Mouse (Mus musculus): ENCODE results near the gene Scin. TPM values are rescaled to one million over a fixed set of nuclear protein-coding genes. Genes with fewer than 3 reads are reported as not detected.

Scin gene
- total and polyA plus RNA-seq, 3 experiments = 0.84 to 2.1 (median 1.1) TPM

GRCm38 (mm10) chr12:40140706-40141105 lies 6.7 kb upstream of the Scin start:
- 61% methylated on average over 5 of the region's 5 CpGs for WGBS
- Histone ChIP-seq H3K36me3 (ENCODE audit: control insufficient read depth, insufficient read depth, low read length) (no peaks in the 10 kb centered on the region), H3K27me3 (ENCODE audit: control insufficient read depth, insufficient read depth, low read length) (no peaks in the 10 kb centered on the region), H3K4me3 (no peak overlapping the region), H3K27ac (no peak overlapping the region), H3K79me2 (replicated peaks; ENCODE audit: control insufficient read depth, insufficient read depth, low read length) (no peaks in the 10 kb centered on the region), H3K4me1 (ENCODE audit: control insufficient read depth, insufficient read depth, low read length) (no peaks in the 10 kb centered on the region), H3K9ac (ENCODE audit: low read depth, low read length) (no peak overlapping the region)
- no peak for TF ChIP-seq POLR2A (IDR thresholded peaks at IDR 0.05; ENCODE audit: insufficient read depth, low read depth, low read length)
- no peak for TF ChIP-seq EP300 (IDR thresholded peaks at IDR 0.05; ENCODE audit: insufficient read depth, low read depth, low read length)
- no peak for TF ChIP-seq CTCF (IDR thresholded peaks at IDR 0.05)
- DNase-seq = no peak
- intact Hi-C loops (cut with DNase I) = no loop called here

- TF ChIP-seq CTCF (IDR thresholded peaks at IDR 0.05) = no peak
- TF ChIP-seq EP300 (IDR thresholded peaks at IDR 0.05; ENCODE audit: insufficient read depth, low read depth, low read length) = no peak
- TF ChIP-seq POLR2A (IDR thresholded peaks at IDR 0.05; ENCODE audit: insufficient read depth, low read depth, low read length) = no peak
- Histone ChIP-seq H3K36me3 (ENCODE audit: control insufficient read depth, insufficient read depth, low read length) (no peaks in the 10 kb centered on the region), H3K9ac (ENCODE audit: low read depth, low read length) (no peak overlapping the region), H3K27me3 (ENCODE audit: control insufficient read depth, insufficient read depth, low read length) (no peaks in the 10 kb centered on the region), H3K4me1 (ENCODE audit: control insufficient read depth, insufficient read depth, low read length) (no peaks in the 10 kb centered on the region), H3K4me3 (no peak overlapping the region), H3K79me2 (replicated peaks; ENCODE audit: control insufficient read depth, insufficient read depth, low read length) (no peaks in the 10 kb centered on the region), H3K27ac (no peak overlapping the region)
- 88% methylated on average over 8 of the region's 8 CpGs for WGBS
- DNase-seq = no peak
- intact Hi-C loops (cut with DNase I) = no loop called here
These were observed 5.6 kb upstream of the Scin start for GRCm38 (mm10) chr12:40139484-40140245.

GRCm38 (mm10) chr12:40134529-40134928 lies 501 bp upstream of the Scin start:
- H3K27ac ChIP-seq = no peak overlapping the region
- H3K27me3 ChIP-seq (ENCODE audit: control insufficient read depth, insufficient read depth, low read length) = peaks cover 3% of the 10 kb centered on the region
- WGBS = 49% methylated on average over 11 of the region's 11 CpGs
- no peak overlapping the region for H3K4me3 ChIP-seq
- H3K36me3 ChIP-seq (ENCODE audit: control insufficient read depth, insufficient read depth, low read length) = no peaks in the 10 kb centered on the region
- TF ChIP-seq EP300 (IDR thresholded peaks at IDR 0.05; ENCODE audit: insufficient read depth, low read depth, low read length) (no peak), POLR2A (IDR thresholded peaks at IDR 0.05; ENCODE audit: insufficient read depth, low read depth, low read length) (no peak), CTCF (IDR thresholded peaks at IDR 0.05) (no peak)
- no peaks in the 10 kb centered on the region for H3K79me2 ChIP-seq (replicated peaks; ENCODE audit: control insufficient read depth, insufficient read depth, low read length)
- no peaks in the 10 kb centered on the region for H3K4me1 ChIP-seq (ENCODE audit: control insufficient read depth, insufficient read depth, low read length)
- intact Hi-C loops (cut with DNase I) = no loop called here
- DNase-seq = no peak
- no peak overlapping the region for H3K9ac ChIP-seq (ENCODE audit: low read depth, low read length)

GRCm38 (mm10) chr12:40133194-40133572 lies 845 bp downstream of the Scin start:
- no peaks in the 10 kb centered on the region for H3K4me1 ChIP-seq (ENCODE audit: control insufficient read depth, insufficient read depth, low read length)
- H3K27me3 ChIP-seq (ENCODE audit: control insufficient read depth, insufficient read depth, low read length) = peaks cover 3% of the 10 kb centered on the region
- intact Hi-C loops (cut with DNase I) = no loop called here
- H3K36me3 ChIP-seq (ENCODE audit: control insufficient read depth, insufficient read depth, low read length) = no peaks in the 10 kb centered on the region
- H3K9ac ChIP-seq (ENCODE audit: low read depth, low read length) = no peak overlapping the region
- no peak for TF ChIP-seq EP300 (IDR thresholded peaks at IDR 0.05; ENCODE audit: insufficient read depth, low read depth, low read length)
- no peak for TF ChIP-seq CTCF (IDR thresholded peaks at IDR 0.05)
- no peak for DNase-seq
- peak overlapping the region; percentile 28 for H3K4me3 ChIP-seq
- no peaks in the 10 kb centered on the region for H3K79me2 ChIP-seq (replicated peaks; ENCODE audit: control insufficient read depth, insufficient read depth, low read length)
- no peak overlapping the region for H3K27ac ChIP-seq
- 28% methylated on average over 10 of the region's 10 CpGs for WGBS

GRCm38 (mm10) chr12:40118872-40119271 lies 15.2 kb downstream of the Scin start:
- Histone ChIP-seq H3K4me3 (no peak overlapping the region), H3K27ac (no peak overlapping the region), H3K36me3 (ENCODE audit: control insufficient read depth, insufficient read depth, low read length) (no peaks in the 10 kb centered on the region), H3K9ac (ENCODE audit: low read depth, low read length) (no peak overlapping the region), H3K27me3 (ENCODE audit: control insufficient read depth, insufficient read depth, low read length) (no peaks in the 10 kb centered on the region), H3K4me1 (ENCODE audit: control insufficient read depth, insufficient read depth, low read length) (no peaks in the 10 kb centered on the region), H3K79me2 (replicated peaks; ENCODE audit: control insufficient read depth, insufficient read depth, low read length) (no peaks in the 10 kb centered on the region)
- TF ChIP-seq POLR2A (IDR thresholded peaks at IDR 0.05; ENCODE audit: insufficient read depth, low read depth, low read length) = no peak
- WGBS = 58% methylated on average over 2 of the region's 2 CpGs
- DNase-seq = no peak
- intact Hi-C loops (cut with DNase I) = no loop called here

GRCm38 (mm10) chr12:40117045-40117444 lies 17.0 kb downstream of the Scin start:
- H3K9ac ChIP-seq (ENCODE audit: low read depth, low read length) = no peak overlapping the region
- H3K4me3 ChIP-seq = no peak overlapping the region
- no peaks in the 10 kb centered on the region for H3K4me1 ChIP-seq (ENCODE audit: control insufficient read depth, insufficient read depth, low read length)
- no peak for TF ChIP-seq CTCF (IDR thresholded peaks at IDR 0.05)
- no peak for TF ChIP-seq POLR2A (IDR thresholded peaks at IDR 0.05; ENCODE audit: insufficient read depth, low read depth, low read length)
- no peak for TF ChIP-seq EP300 (IDR thresholded peaks at IDR 0.05; ENCODE audit: insufficient read depth, low read depth, low read length)
- no peak for DNase-seq
- no peaks in the 10 kb centered on the region for H3K79me2 ChIP-seq (replicated peaks; ENCODE audit: control insufficient read depth, insufficient read depth, low read length)
- no peaks in the 10 kb centered on the region for H3K27me3 ChIP-seq (ENCODE audit: control insufficient read depth, insufficient read depth, low read length)
- no peaks in the 10 kb centered on the region for H3K36me3 ChIP-seq (ENCODE audit: control insufficient read depth, insufficient read depth, low read length)
- 92% methylated on average over 6 of the region's 6 CpGs for WGBS
- intact Hi-C loops (cut with DNase I) = no loop called here
- H3K27ac ChIP-seq = no peak overlapping the region

Data from heart, adult 2 months (tissue).